Mouse (Mus musculus) CH12.LX (cell line): ENCODE results near the gene Golga4. TPM values are rescaled to one million over a fixed set of nuclear protein-coding genes. Genes with fewer than 3 reads are reported as not detected.

Experiments used
- DNase-seq: peaks from one replicate; pipeline ENCODE4 v3.0.0-alpha.2; 2013; ENCODE audit errors: extremely low read depth
- H3K27ac ChIP-seq: 2 replicates; pipeline ENCODE4 v1.5.1; 2012; ENCODE audit warnings: low read depth, mild to moderate bottlenecking, control low read depth, moderate library complexity; ENCODE audit not compliant: insufficient read depth
- H3K27me3 ChIP-seq: replicated peaks from 2 replicates; pipeline ENCODE3; 2012; ENCODE audit warnings: inconsistent platforms
- H3K36me3 ChIP-seq, 2 experiments: replicated peaks in 1 of 2; 2 replicates each; pipeline versions ENCODE3 to v1.6.1; 2012; ENCODE audit warnings: inconsistent platforms in 1 of 2, low read length in 1 of 2, mild to moderate bottlenecking in 1 of 2, mixed read lengths in 1 of 2, moderate library complexity in 1 of 2; ENCODE audit not compliant: control insufficient read depth in 1 of 2, insufficient read depth in 1 of 2
- H3K4me1 ChIP-seq, 2 experiments: 2 replicates each; pipeline ENCODE4 v1.6.1; 2012; ENCODE audit warnings: inconsistent platforms in 1 of 2, moderate library complexity in 1 of 2; ENCODE audit not compliant: insufficient read depth in 2 of 2, control insufficient read depth in 1 of 2
- H3K4me2 ChIP-seq: 2 replicates; pipeline ENCODE4 v1.6.1; 2012; ENCODE audit warnings: low read depth, mild to moderate bottlenecking, control low read depth; ENCODE audit not compliant: poor library complexity, insufficient read depth, severe bottlenecking
- H3K4me3 ChIP-seq, 3 experiments: fragments of 150-350 bp in 1 of 3; sonication (generic) in 1 of 3; replicated peaks in 1 of 3; 2 replicates each; pipeline versions ENCODE3 to v1.5.1; 2011 to 2012; ENCODE audit warnings: low read depth in 2 of 3, low read length in 2 of 3, mild to moderate bottlenecking in 2 of 3, moderate library complexity in 2 of 3, control low read depth in 1 of 3, improper control_type of control experiment in 1 of 3, inconsistent platforms in 1 of 3, mixed read lengths in 1 of 3; ENCODE audit not compliant: poor library complexity in 1 of 3
- H3K79me2 ChIP-seq: replicated peaks from 2 replicates; pipeline ENCODE4 v1.6.1; 2012; ENCODE audit warnings: mild to moderate bottlenecking, moderate library complexity; ENCODE audit not compliant: control insufficient read depth, poor library complexity, insufficient read depth, severe bottlenecking; ENCODE audit errors: extremely low read depth
- H3K9ac ChIP-seq: 2 replicates; pipeline ENCODE4 v1.6.1; 2012; ENCODE audit warnings: low read depth, mild to moderate bottlenecking, control low read depth, moderate library complexity; ENCODE audit not compliant: insufficient read depth
- H3K9me3 ChIP-seq: replicated peaks from 2 replicates; pipeline ENCODE3; 2012; ENCODE audit warnings: low read length, inconsistent platforms, mixed read lengths
- CTCF ChIP-seq, 2 experiments: IDR thresholded peaks in 1 of 2; conservative IDR thresholded peaks in 1 of 2; 2 replicates each; pipeline ENCODE4 v1.5.1; 2011 to 2012; ENCODE audit warnings: low read depth in 2 of 2, low read length in 2 of 2, improper control_type of control experiment in 1 of 2, inconsistent platforms in 1 of 2, mild to moderate bottlenecking in 1 of 2, moderate library complexity in 1 of 2
- ELF1 ChIP-seq: IDR thresholded peaks from 2 replicates; pipeline ENCODE4 v1.6.1; 2014; ENCODE audit warnings: low read depth, mild to moderate bottlenecking, inconsistent platforms, low read length, improper control_type of control experiment
- ETS1 ChIP-seq: conservative IDR thresholded peaks from 2 replicates; pipeline ENCODE4 v1.6.1; 2012; ENCODE audit warnings: low read depth, mild to moderate bottlenecking, inconsistent platforms, low read length, improper control_type of control experiment, moderate library complexity
- HCFC1 ChIP-seq: IDR thresholded peaks from 2 replicates; pipeline ENCODE4 v1.6.1; 2012; ENCODE audit warnings: low read depth, mild to moderate bottlenecking, inconsistent platforms, low read length, improper control_type of control experiment
- IRF4 ChIP-seq: IDR thresholded peaks from 2 replicates; pipeline ENCODE4 v1.6.1; 2014; ENCODE audit warnings: low read depth, mild to moderate bottlenecking, inconsistent platforms, low read length, improper control_type of control experiment
- JUN ChIP-seq: IDR thresholded peaks from 2 replicates; pipeline ENCODE4 v1.6.1; 2011; ENCODE audit warnings: low read depth, mild to moderate bottlenecking, low read length, improper control_type of control experiment, moderate library complexity; ENCODE audit not compliant: insufficient read depth
- JUND ChIP-seq: conservative IDR thresholded peaks from 2 replicates; pipeline ENCODE4 v1.6.1; 2011; ENCODE audit warnings: low read depth, low read length, improper control_type of control experiment
- MEF2A ChIP-seq: IDR thresholded peaks from 2 replicates; pipeline ENCODE4 v1.6.1; 2014; ENCODE audit warnings: low read depth, mild to moderate bottlenecking, inconsistent platforms, low read length, improper control_type of control experiment, borderline replicate concordance
- MXI1 ChIP-seq: IDR thresholded peaks from 2 replicates; pipeline ENCODE4 v1.6.1; 2011; ENCODE audit warnings: mild to moderate bottlenecking, low read depth, low read length, improper control_type of control experiment
- MYC ChIP-seq: IDR thresholded peaks from 2 replicates; pipeline ENCODE4 v1.6.1; 2011; ENCODE audit warnings: low read depth, mild to moderate bottlenecking, improper control_type of control experiment, low read length
- NELFE ChIP-seq: IDR thresholded peaks from 2 replicates; pipeline ENCODE4 v1.6.1; 2011; ENCODE audit warnings: low read depth, low read length, improper control_type of control experiment
- NRF1 ChIP-seq: IDR thresholded peaks from 2 replicates; pipeline ENCODE4 v1.6.1; 2014; ENCODE audit warnings: low read depth, mild to moderate bottlenecking, inconsistent platforms, low read length, improper control_type of control experiment, moderate library complexity
- RAD21 ChIP-seq: IDR thresholded peaks from 2 replicates; pipeline ENCODE4 v1.6.1; 2011; ENCODE audit warnings: low read depth, mild to moderate bottlenecking, low read length, improper control_type of control experiment, moderate library complexity
- RCOR1 ChIP-seq: conservative IDR thresholded peaks from 2 replicates; pipeline ENCODE4 v1.6.1; 2012; ENCODE audit warnings: low read depth, mild to moderate bottlenecking, inconsistent platforms, low read length, improper control_type of control experiment
- SIN3A ChIP-seq: IDR thresholded peaks from 2 replicates; pipeline ENCODE4 v1.6.1; 2012; ENCODE audit warnings: low read length, improper control_type of control experiment, inconsistent platforms
- SMC3 ChIP-seq: IDR thresholded peaks from 2 replicates; pipeline ENCODE4 v1.6.1; 2011; ENCODE audit warnings: low read depth, low read length, improper control_type of control experiment
- TCF12 ChIP-seq: IDR thresholded peaks from 2 replicates; pipeline ENCODE4 v1.6.1; 2014; ENCODE audit warnings: low read depth, mild to moderate bottlenecking, inconsistent platforms, low read length, improper control_type of control experiment
- USF1 ChIP-seq: IDR thresholded peaks from 2 replicates; pipeline ENCODE4 v1.6.1; 2014; ENCODE audit warnings: low read depth, mild to moderate bottlenecking, inconsistent platforms, low read length, improper control_type of control experiment
- USF2 ChIP-seq: conservative IDR thresholded peaks from 2 replicates; pipeline ENCODE4 v1.6.1; 2011; ENCODE audit warnings: low read depth, low read length, improper control_type of control experiment
- ZC3H11A ChIP-seq: IDR thresholded peaks from 2 replicates; pipeline ENCODE4 v1.6.1; 2012; ENCODE audit warnings: low read depth, mild to moderate bottlenecking, inconsistent platforms, low read length, improper control_type of control experiment
- ZKSCAN1 ChIP-seq: IDR thresholded peaks from 2 replicates; pipeline ENCODE4 v1.6.1; 2012; ENCODE audit warnings: low read depth, inconsistent platforms, low read length, improper control_type of control experiment, borderline replicate concordance
- ZMIZ1 ChIP-seq: IDR thresholded peaks from 2 replicates; pipeline ENCODE4 v1.6.1; 2012; ENCODE audit warnings: low read depth, mild to moderate bottlenecking, inconsistent platforms, low read length, improper control_type of control experiment
- dilution Hi-C: fragments of 300-500 bp; cut with MboI; formaldehyde crosslinking; loops from 2 replicates; pipeline ENCODE4 v1.14.3; 2020; ENCODE audit warnings: low sequenced_read_pairs; ENCODE audit not compliant: extremely low pct_unique_long_range_greater_than_20kb, extremely low pct_ligation_motif_present
- in situ Hi-C: fragments of 300-500 bp; cut with MboI; formaldehyde crosslinking; loops from 3 replicates; pipeline ENCODE4 v1.14.3; 2019; ENCODE audit warnings: low sequenced_read_pairs, low pct_ligation_motif_present, low pct_unique_long_range_greater_than_20kb, mixed read lengths
- polyA plus RNA-seq: library from polyadenylated mRNA; unstranded; fragments of >175 nt; gene quantifications from 2 replicates; pipeline ENCODE4 v1.2.1, GENCODE M21; 2012; ENCODE audit warnings: low read depth; ENCODE audit not compliant: insufficient read length
- total RNA-seq, 2 experiments: library from RNA; depleted of rRNA; stranded (reverse); fragments of 300-350 nt in 1 of 2; fragments of >200 nt in 1 of 2; gene quantifications; 2 replicates each; pipeline ENCODE4 v1.2.3; 2012 to 2014

Golga4 gene
- total and polyA plus RNA-seq, 3 experiments, result 23.7 to 37.2 (median 33.1) TPM

GRCm38 (mm10) chr9:118606817-118607371, 100.8 kb downstream of the Golga4 start:
- no peak for TF ChIP-seq ZC3H11A
- no peak for TF ChIP-seq ELF1
- TF ChIP-seq RCOR1, result no peak
- TF ChIP-seq MXI1, result no peak
- no peak for TF ChIP-seq SMC3
- no peak for TF ChIP-seq JUND
- no peak for TF ChIP-seq CTCF (conservative IDR thresholded peaks at IDR 0.05 in 1 of 2, IDR thresholded peaks at IDR 0.05 in 1 of 2; ENCODE audit: low read depth in 2 of 2, low read length in 2 of 2)
- TF ChIP-seq USF1, result no peak
- no peak for TF ChIP-seq RAD21
- no peak for TF ChIP-seq ETS1
- TF ChIP-seq ZKSCAN1, result no peak
- Histone ChIP-seq H3K4me2 (no peak overlapping the region), H3K27me3 (peaks cover 13% of the 10 kb centered on the region), H3K9ac (no peak overlapping the region), H3K9me3 (no peaks in the 10 kb centered on the region), H3K36me3 (no peaks in the 10 kb centered on the region), H3K4me1 (peaks cover 0 to 5% of the 10 kb centered on the region in 2 experiments; a peak in 2 of 4 replicates), H3K27ac (no peak overlapping the region), H3K79me2 (no peaks in the 10 kb centered on the region; the same call in 1 of the 2 replicates), H3K4me3 (no peak overlapping the region)
- dilution Hi-C loops, result no loop called here
- in situ Hi-C loops, result no loop called here
- no peak for DNase-seq

GRCm38 (mm10) chr9:118607701-118608401, 101.8 kb downstream of the Golga4 start:
- no peak overlapping the region for H3K4me3 ChIP-seq
- H3K9me3 ChIP-seq, result no peaks in the 10 kb centered on the region
- no peaks in the 10 kb centered on the region; the same call in 1 of the 2 replicates for H3K79me2 ChIP-seq
- H3K27ac ChIP-seq, result no peak overlapping the region
- peaks cover 15% of the 10 kb centered on the region for H3K27me3 ChIP-seq
- H3K4me2 ChIP-seq, result no peak overlapping the region
- H3K9ac ChIP-seq, result no peak overlapping the region
- in situ Hi-C loops (no loop called here), dilution Hi-C loops (no loop called here)
- H3K4me1 ChIP-seq, result peaks cover 0 to 10% of the 10 kb centered on the region in 2 experiments; a peak in 2 of 4 replicates
- TF ChIP-seq ZMIZ1 (no peak), ELF1 (no peak), NRF1 (no peak), ZKSCAN1 (no peak), HCFC1 (no peak), USF1 (no peak), TCF12 (no peak), JUN (no peak), NELFE (no peak), MYC (no peak), RAD21 (no peak), MXI1 (no peak), USF2 (no peak), SMC3 (no peak), MEF2A (no peak), IRF4 (no peak), ETS1 (no peak), SIN3A (no peak)
- TF ChIP-seq, all 38 proteins: peak for 0
- H3K36me3 ChIP-seq, result no peaks in the 10 kb centered on the region
- DNase-seq, result no peak
